Mouse (Mus musculus): ENCODE data around the gene Olfr679.

GRCm38 (mm10) chr7:105116536-105116935 lies 35.5 kb downstream of the Olfr679 start, which contains the start of gene Olfr681:
- no peak for TF ChIP-seq POLR2A (IDR thresholded peaks at IDR 0.05; ENCODE audit: insufficient read length, low read depth)
- no peak for TF ChIP-seq TCF12 (IDR thresholded peaks at IDR 0.05; ENCODE audit: insufficient read depth, poor library complexity, severe bottlenecking)
